Mouse (Mus musculus) cerebellum, adult (tissue): Measurements from ENCODE around the gene Zfp36.
"Not testable (repeated sequence)": the region's sequence is repeated elsewhere in the genome, so short reads cannot be mapped to it uniquely, and the experiment has no call there.

Source experiments
- ATAC-seq: cut with Nextera tagmentation; 2 replicates; pipeline ENCODE4 v1.9.2; 2017; ENCODE audit warnings: mild to moderate bottlenecking, moderate library complexity, mixed read lengths; ENCODE audit not compliant: insufficient number of reproducible peaks, low FRiP score, low TSS enrichment

Zfp36 gene

DNA sequence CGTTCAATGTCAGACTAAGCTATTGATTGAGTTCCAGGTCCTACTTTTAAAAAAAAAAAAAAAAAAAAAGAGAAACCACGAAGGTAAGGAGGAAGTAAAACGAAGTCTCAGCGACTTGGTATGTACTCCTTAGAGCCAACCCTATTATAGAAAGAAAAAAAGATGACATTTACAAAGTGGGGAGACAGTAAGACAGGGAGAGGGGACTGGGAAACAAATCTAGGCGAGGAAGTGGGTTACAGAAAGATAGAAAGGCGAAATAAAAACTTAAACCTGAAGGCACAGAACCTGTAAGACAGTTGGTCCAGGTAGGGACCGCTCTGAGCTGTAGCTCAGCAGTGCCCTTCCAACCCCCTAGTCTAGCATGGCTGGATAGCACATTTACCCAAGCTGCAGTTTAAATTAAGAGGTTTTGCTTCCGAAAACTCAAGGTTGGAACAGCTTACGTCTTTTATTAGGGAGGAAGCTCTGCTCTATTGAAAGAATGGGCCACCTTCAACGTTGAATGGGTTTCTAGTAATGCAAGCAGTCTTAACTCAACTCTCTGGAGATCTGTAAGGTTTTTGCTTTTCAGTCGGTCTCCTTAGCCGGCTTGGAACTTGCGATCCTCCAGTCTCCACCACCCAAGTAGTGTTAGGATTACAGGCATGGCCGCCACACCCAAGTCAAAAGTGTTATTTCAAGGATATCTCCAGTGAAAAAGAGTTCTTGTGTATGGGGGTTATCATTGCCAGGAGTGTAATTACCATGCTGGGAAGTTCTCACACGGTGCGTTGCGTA, at the start of gene Zfp36:
Gene Zfp36, minus strand, starts transcription at position 17 of the 780 bp plus-strand sequence.
- ATAC-seq = no peak

DNA sequence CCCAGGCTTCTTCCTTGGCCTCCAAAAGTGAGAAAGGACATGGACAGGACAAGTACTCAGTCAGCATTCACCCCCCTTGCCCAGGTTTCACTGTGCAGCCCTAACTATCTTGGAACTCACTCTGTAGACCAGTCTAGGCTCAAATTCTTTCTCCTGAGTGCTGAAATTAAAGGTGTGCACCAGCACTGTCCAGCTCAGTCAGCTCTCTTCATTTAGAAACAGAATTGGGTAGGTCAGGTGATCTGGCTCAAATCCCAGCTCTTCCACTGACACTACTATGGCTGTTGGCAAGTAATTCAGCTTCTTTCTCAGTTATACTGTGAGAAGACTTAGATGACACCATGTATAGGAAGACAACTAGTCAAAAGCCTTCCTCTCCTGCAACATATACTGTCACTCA, 47.7 kb upstream of the Zfp36 start:
- ATAC-seq = no peak

DNA sequence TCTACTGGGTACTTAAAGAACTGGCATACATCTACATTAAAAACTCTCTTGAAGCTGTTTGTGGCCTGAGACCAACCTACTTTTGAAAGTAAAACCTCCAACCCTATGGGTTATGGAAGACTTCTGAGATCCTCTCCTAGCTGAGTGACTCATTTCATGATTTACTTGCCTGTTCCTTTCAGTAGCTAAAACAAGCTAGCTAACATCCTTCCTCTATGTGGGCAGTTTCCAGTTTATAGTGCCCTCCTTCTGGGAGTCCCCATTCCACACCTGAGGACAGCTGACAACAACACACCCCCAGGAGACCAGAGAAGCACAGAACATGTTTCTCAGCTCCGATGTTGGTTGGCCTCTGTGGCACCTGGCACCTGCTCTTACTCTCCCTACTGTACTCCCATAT, 43.0 kb upstream of the Zfp36 start:
- ATAC-seq = no peak

DNA sequence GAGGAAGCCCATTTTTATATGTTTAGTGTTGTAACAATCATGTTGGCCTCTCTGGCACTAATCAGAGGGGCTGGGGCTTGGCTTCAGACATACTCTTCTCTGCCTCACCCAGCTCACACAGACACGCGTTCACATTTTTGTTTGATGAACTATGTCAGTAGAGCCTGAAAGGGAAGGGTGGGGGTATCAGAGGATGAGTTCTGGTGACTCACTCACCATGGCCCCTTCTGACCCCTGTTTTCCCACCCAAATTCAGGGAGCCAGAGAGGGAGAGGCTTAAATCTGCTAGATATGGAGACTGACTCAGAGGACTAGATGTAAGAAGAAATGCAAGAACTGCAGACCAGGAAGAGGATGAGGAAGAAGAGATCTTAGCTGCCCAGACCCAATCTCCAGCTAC, 39.4 kb upstream of the Zfp36 start:
- ATAC-seq = no peak

DNA sequence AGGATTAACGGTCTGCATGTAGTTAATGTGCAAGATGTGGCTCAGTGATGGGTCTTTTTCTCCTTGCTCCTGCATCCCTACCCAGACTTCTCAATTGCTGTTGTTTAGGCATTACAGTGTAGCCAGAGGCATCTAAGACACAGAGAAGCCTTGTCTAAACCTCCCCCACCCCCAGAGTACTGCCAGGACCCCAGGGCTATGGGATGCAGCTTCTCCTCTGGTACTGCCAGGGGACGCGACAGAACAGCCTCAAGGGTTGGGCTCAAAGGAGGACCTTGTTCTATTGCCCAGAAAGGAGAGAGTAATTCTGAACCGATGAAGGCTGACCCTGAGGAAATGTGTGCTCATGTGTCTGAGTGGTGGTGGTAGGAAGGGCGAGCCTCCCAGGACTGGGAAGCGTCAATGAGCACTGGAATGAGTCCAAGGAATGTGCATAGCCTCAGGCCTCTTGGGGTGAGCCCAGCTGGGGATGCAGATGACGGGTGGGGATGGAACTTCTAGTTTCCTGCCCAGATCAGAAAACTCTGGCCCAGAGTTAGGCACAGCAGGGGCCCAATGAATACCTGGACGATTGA, 38.1 kb upstream of the Zfp36 start:
- ATAC-seq = no peak

DNA sequence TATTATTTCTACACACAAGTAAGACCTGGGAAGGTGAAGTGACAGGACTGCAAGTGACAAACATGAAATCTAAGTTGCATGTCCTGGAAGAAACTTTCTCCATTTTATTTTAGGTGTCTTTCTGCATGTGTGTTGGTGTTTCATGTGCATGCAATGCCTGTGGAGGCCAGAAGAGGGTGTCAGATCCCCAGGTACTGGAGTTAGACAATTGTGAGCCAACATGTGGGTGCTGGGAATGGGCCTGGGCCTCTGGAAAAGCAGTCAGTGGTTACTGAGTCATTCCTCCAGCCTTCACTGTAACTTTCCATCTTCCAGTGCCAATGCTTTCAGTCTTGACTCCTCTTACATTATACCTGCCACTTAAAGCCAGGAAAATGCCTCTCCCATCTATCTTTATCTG, 37.3 kb upstream of the Zfp36 start:
- no peak for ATAC-seq

DNA sequence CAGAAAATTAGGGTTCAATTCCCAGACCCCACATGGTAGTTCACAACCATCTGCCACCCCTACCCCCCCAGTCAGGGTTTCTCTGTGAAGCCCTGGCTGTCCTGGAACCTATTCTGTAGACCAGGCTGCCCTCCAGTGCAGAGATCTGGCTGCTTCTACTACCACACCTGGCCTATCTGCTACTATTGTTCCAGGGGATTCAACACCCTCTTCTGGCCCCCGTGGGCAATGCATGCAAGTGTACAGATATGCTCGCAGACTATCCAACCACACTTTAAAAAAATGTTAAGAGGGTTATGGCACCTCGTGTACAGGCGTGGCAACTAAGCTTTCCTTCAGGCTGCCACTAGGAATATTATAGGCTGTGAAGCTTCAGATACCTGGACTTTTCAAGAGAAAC, 32.8 kb upstream of the Zfp36 start:
- ATAC-seq = no peak

DNA sequence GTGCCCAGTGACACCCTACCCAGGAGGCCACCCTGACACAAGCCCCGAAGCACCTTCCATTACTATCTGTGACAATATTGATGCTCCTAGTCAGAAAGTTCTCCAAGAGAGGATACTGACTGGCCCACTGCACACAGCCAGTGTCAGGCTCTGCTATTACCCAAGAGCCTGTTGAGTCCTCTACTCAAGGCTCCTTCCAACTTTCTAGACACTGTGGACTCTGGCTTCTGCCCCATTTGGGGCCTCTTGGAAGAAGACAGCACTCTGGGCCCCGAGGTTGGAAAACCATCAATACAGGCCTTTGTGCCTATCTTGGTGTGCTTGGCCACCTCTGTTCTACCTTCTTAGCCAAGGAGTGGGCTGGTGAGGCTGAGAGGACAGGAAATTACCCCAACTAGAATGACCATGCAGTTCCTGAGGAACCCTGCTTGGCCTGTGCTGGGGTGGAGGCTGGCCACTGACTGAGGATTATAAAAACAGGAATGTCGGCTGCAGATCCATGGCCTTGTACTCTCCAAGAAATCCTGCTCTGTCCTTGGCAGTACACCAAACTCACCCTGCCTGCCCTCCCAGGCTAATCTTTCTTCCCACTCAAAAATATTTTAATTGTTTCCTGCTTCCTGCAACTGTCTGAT, 30.9 kb upstream of the Zfp36 start:
- no peak for ATAC-seq

DNA sequence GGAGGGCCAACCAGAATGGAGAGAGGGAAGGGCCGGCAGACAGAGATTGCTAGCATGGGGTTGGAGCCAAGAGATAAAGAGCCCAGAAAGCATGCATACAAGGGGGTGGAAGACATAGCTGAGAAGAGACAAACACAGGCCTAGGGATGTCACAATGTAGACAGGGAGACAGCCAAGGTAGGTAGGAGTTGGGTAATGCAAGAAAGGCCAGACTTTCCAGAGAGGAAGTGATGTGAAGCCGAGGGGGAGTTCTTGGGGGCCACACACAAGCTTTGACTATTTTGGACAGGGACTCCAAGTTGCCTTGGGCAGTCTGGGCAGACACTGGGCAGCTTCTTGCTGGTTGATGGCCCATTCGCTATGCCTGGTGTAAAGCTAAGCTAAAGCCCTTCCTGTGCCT, 21.9 kb upstream of the Zfp36 start:
- ATAC-seq = no peak

DNA sequence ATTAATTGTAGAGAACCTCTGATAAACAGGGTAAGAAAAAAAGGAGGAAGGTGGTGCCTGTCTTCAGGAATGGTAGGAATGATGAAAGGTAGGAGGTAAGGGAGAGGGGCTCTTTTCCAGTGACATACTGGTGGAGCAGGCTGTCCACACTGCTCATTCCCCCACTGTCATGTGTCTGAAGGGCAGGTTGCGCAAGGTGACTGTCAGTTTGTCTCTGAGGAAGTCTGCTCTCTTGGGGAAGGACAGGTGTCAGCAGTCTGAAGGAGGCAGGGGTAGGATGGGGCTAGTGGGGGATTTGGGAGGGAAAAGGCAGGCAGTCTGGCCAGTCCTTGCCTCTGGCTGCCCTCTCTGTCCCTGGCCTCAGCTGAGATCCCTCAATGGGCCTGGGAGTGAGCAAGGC, 21.0 kb upstream of the Zfp36 start:
- ATAC-seq = no peak

DNA sequence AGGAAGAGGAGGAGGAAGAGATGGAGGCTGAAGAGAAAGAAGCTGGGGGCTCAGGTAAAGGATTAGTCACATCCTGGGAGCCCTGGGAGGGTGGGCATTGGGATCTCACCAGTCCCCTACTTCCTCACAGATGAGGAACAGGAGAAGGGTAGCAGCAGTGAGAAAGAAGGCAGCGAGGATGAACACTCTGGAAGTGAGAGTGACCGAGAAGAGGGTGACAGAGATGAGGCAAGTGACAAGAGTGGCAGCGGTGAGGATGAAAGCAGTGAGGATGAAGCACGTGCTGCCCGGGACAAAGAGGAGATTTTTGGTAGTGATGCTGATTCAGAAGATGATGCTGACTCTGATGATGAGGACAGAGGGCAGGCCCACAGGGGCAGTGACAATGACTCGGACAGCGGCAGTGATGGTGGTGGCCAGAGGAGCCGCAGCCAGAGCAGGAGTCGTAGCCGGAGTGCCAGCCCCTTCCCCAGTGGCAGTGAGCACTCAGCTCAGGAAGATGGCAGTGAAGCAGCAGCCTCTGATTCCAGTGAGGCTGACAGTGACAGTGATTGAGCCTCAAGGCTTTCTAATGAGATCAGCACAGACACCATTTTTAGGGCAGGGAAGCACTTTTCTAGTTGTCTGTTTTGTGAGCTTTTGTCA, 18.8 kb upstream of the Zfp36 start:
- ATAC-seq = no peak

DNA sequence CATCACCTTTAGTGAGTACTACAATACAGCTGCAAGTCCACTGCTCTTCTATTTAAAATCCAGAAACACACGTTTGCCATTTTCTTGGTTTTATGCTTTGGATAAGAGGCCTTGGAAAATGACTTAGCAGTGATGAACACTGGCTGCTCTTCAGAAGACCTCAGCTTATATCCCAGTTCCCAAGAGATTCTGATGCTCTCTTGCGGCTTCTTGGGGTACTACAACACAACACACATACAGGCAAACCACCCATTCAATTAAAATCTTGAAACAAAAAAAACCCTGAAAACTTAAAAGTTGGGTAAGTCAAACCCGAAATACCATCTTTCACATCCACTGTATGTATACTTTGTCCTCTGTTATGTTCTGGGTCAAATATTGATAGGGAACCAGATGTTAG, 17.9 kb upstream of the Zfp36 start:
- no peak for ATAC-seq

DNA sequence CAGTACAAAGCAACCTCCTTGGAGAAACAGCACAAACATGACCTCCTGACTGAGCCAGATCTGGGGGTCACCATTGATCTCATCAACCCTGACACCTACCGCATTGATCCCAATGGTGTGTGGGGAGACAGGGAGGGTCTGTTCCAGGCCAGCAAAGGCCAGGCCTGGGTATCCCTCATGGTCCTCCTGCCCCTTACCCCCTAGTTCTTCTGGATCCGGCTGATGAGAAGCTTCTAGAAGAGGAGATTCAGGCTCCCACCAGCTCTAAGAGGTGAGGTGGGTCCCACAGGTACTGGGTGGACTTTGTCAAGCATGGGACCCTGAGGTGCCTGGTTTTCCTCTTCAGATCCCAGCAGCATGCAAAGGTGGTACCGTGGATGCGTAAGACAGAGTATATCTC, 15.4 kb upstream of the Zfp36 start:
- ATAC-seq = no peak

DNA sequence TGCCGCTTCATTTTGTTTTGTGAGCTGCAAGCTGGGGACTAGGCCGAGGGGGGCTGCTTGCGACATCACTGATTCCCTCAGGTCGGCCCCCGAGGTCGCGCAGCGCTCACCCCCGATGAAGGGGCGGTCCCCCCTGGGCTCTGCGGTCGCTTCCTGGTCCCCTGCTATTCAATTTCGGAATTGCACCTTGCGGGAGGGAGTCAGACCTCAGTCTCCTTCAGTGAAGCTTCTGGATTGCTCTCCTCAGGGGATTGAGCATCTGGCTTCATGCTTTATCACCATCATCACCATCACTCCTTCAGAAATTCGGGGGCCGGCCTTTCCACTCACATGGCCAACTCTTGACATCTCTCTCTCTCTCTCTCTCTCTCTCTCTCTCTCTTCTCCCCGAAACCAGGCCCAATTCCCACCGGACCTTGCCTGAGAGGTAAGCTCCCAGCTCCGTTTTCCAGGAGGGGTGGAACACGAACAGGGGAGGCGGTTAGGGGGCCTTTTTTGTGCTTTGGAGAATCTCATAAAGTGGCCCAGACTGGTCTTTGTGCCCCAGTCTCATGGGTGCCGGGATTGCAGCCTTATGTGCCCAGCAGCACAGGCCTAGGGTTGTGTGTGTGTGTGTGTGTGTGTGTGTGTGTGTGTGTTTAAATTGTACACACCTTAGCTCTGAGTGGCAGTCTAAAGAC, 13.4 kb upstream of the Zfp36 start:
- no peak for ATAC-seq

DNA sequence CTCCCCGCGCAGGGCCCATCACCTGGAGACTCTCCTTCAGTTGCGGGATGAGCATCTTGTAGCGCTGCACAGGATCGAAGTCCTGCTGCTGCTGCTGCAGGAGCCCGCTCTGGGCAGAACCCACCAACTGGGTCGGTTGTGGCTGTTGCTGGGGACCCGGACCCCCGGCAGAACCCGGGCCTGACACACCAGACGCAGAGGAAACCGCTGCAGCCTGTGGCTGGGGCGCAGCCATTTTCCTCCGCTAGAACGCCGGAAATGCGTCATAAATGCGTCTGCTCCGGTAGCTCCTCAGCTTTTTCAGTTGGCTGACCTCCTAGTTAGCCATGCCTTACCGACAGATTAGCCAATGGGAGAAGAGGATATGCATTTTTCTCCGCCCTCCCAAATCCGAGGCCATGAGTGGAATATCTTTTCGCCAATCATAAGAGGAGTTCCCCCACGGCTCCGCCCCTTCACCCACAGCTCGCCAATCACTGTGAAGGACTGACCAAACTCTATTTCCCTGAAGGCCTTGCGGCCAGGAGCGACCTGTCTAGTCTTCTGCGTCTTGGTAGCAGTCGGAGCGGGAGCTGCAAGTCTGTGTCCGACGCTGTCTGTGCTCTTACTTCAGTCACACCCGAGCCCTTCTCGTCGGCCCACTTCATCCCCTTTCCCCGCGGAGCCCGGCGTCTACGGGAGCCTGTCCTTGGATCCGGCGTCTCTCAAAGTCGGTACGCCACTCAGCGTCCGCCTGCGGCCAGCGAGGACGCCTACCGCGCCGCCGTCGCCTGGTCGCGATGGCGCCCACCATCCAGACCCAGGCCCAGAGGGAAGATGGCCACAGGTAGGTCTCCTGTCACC, 12.6 kb upstream of the Zfp36 start, which contains the start of the genes Med29 and Paf1:
Gene Med29, minus strand, starts transcription at position 280 of the 843 bp plus-strand sequence.
Gene Paf1, plus strand, starts transcription at position 523 of the 843 bp plus-strand sequence.
- peak; percentile 98 for ATAC-seq

DNA sequence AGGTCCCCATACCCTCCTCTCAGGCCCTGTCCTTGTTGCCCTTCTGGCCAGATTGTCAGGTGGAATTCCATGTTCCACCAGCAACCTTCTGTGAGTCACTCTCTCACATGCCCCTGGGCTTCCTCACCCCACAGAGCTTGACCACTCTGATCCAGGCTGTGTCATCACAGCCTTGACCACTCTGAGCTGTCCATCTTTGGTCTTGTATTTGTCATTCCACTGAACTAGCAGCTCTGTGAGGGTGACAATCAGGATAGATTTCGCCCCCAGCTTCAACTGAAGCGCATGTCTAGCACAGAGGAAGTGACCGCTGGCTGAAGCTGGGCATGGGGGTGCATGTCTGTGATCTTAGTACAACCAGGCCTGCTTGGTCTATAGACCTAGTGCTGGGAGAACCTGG, 10.3 kb upstream of the Zfp36 start:
- ATAC-seq = no peak

DNA sequence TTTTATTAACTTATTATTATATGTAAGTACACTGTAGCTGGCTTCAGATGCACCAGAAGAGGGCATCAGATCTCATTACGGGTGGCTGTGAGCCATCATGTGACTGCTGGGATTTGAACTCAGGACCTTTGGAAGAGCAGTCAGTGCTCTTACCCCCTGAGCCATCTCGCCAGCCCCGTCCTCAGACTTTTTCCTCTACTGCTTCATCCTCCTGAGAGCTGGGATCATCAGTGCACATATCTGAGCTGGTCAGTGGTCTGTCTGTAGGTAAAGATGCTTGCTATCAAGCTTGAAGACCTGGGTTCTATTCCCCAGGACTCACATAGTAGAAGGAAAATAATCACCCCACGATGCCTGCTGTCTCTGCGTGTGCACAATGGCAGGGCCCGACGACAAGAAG, 7.3 kb upstream of the Zfp36 start:
- ATAC-seq = not testable (repeated sequence)

DNA sequence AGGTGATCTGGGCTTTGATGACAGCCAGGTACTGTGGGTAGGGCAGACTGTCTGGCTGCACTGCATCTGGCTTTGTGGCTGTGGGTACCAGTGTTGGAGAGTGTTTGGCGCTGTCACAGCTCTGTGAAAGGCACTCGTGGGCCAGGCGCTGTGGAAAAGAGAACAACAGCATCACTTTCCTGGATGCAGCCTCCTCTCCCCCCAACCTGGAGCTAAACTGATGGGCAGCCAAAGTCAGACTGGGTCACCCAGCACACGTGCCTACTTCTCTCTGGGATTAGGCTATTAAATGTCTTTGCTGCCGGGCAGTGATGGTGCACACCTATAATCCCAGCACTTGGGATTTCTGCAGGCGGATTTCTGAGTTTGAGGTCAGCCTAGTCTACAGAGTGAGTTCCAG, 6.8 kb upstream of the Zfp36 start:
- ATAC-seq = not testable (repeated sequence)

DNA sequence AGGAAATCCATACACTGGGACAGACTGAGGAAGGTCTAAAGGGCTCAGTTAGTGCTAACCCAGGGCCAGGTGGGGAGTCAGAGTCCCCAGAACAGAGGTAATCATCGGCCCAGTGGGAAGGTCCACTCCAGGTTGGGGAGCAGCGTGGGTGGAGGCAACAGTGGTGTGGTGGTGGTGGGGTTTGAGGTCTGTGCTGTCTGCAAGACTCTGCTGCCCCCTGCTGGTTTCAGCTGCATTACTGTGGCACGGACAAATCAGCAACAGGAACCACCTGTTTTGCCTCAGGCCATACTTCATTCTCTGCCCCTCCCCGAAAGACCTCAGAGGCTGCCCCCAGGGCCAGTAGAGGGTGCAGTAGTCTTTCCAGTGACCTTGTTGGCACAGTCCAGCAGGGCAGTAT, 6.4 kb upstream of the Zfp36 start:
- ATAC-seq = no peak

DNA sequence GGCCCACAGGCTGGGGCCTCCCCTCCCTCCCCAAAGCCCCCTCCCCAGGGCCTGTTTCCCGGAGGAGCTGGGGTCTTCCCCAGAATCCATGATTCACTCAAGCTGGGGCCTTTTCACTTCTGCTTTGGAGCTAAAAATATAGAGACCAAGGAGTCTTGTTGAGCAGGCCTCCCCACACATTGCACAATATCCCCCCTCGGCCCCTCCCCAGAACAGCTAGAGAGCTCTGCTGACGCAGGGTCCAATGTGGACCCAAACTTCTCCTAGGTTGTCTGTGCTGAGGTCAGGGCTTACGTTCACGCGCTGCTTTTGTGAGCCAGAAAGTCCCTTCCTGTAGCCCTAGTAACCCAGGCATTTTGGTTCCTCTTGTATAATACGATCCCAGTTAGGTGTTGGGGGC, 6.0 kb upstream of the Zfp36 start:
- ATAC-seq = no peak
